In the genomic region with DNA sequence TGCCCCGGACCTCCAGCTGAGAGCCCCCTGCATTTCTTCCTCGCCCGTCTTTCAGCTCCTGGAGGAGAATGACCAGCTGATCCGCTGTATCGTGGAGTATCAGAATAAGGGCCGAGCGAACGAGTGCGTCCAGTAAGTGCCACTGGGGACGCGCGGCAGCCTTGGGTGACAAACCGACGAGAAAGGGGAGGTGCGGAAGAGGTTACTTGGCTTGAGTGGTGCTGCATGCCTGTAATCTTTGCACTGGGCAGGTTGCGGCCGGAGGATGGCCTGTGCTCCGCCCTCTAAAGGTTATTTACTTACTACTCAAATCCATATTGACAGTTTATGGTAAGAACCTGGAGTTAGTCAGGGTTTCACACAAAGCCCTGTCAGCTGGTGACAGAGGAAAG, we compare ENCODE assay signal across 7 mouse cellular contexts. TPM values are rescaled to one million over a fixed set of nuclear protein-coding genes. Genes with fewer than 3 reads are reported as not detected.
DNase-seq lines count a peak whose midpoint lies in the region; ATAC-seq and TF ChIP-seq lines count a peak whose summit lies in the region.

No protein-coding gene starts in this region.

- peak; percentile 46 for ATAC-seq in hindbrain, embryonic 13.5 days (ENCODE audit: low FRiP score)
- ATAC-seq in lung, embryonic 16.5 days (ENCODE audit: low read depth) = peak; percentile 16; the same call in 1 of the 2 replicates
- ATAC-seq in stomach, postnatal 0 days (ENCODE audit: low FRiP score, low TSS enrichment) = peak; percentile 58

- H3K4me1 ChIP-seq in hindbrain, embryonic 13.5 days (replicated peaks) = peaks cover 28% of the 10 kb centered on the region
- peaks cover 14% of the 10 kb centered on the region for H3K4me1 ChIP-seq in lung, embryonic 16.5 days (replicated peaks; ENCODE audit: control insufficient read depth, insufficient read depth, low read length)
- peaks cover 2% of the 10 kb centered on the region; the same call in 1 of the 2 replicates for H3K4me1 ChIP-seq in stomach, postnatal 0 days (replicated peaks; ENCODE audit: control insufficient read depth, insufficient read depth)

- no peaks in the 10 kb centered on the region for H3K9me3 ChIP-seq in hindbrain, embryonic 13.5 days
- no peaks in the 10 kb centered on the region for H3K9me3 ChIP-seq in lung, embryonic 16.5 days (ENCODE audit: control insufficient read depth, low read length)
- no peaks in the 10 kb centered on the region for H3K9me3 ChIP-seq in stomach, postnatal 0 days (ENCODE audit: control insufficient read depth, low read length)

- H3K4me3 ChIP-seq in hindbrain, embryonic 13.5 days = peak overlapping the region; percentile 91
- peak overlapping the region; percentile 57 for H3K4me3 ChIP-seq in lung, embryonic 16.5 days (ENCODE audit: low read length)
- H3K4me3 ChIP-seq in stomach, postnatal 0 days (ENCODE audit: low read depth, low read length) = peak overlapping the region; percentile 91

- 0 out of 2 replicates have a peak, but pooled peaks cover 4% of the 10 kb centered on the region for H3K27me3 ChIP-seq in hindbrain, embryonic 13.5 days
- no peaks in the 10 kb centered on the region for H3K27me3 ChIP-seq in lung, embryonic 16.5 days (ENCODE audit: control insufficient read depth, insufficient read depth, low read depth, low read length)
- H3K27me3 ChIP-seq in stomach, postnatal 0 days (ENCODE audit: control insufficient read depth, insufficient read depth, low read length) = no peaks in the 10 kb centered on the region

- peak; percentile 27 for DNase-seq in right cerebral cortex, postnatal 14 days
- no peak for DNase-seq in right cerebral cortex, postnatal 10 days (ENCODE audit: low spot score in 2 of 2)
- peak; percentile 45 for DNase-seq in c-Kit-negative CD71-positive TER-119-positive erythroid progenitor cells, embryonic 14.5 days (ENCODE audit: low read depth, low spot score)
- DNase-seq in stomach, postnatal 0 days (ENCODE audit: low spot score) = peak; percentile 72
- DNase-seq in cerebellum, adult 8-10 months = no peak

- H3K9ac ChIP-seq in hindbrain, embryonic 13.5 days = peak overlapping the region; percentile 94
- H3K9ac ChIP-seq in lung, embryonic 16.5 days (ENCODE audit: low read length) = peak overlapping the region; percentile 79
- peak overlapping the region; percentile 93 for H3K9ac ChIP-seq in stomach, postnatal 0 days (ENCODE audit: low read length)

- no peak for TF ChIP-seq CTCF in stomach, postnatal 0 days (IDR thresholded peaks at IDR 0.05; ENCODE audit: low read depth)

- under 1% methylated on average over 18 of the region's 18 CpGs for WGBS in hindbrain, embryonic 13.5 days
- 0% methylated on average over 18 of the region's 18 CpGs for WGBS in lung, embryonic 16.5 days
- under 1% methylated on average over 18 of the region's 18 CpGs for WGBS in stomach, postnatal 0 days

- H3K4me2 ChIP-seq in hindbrain, embryonic 13.5 days = peak overlapping the region; percentile 85
- H3K4me2 ChIP-seq in lung, embryonic 16.5 days (ENCODE audit: low read depth, low read length) = peak overlapping the region; percentile 78
- peak overlapping the region; percentile 79 for H3K4me2 ChIP-seq in stomach, postnatal 0 days (replicated peaks; ENCODE audit: low read depth)

- peaks cover 17% of the 10 kb centered on the region for H3K36me3 ChIP-seq in hindbrain, embryonic 13.5 days
- peaks cover 13% of the 10 kb centered on the region for H3K36me3 ChIP-seq in lung, embryonic 16.5 days (ENCODE audit: control insufficient read depth, insufficient read depth, low read length)
- no peaks in the 10 kb centered on the region for H3K36me3 ChIP-seq in stomach, postnatal 0 days (ENCODE audit: control insufficient read depth, insufficient read depth, low read length)

- no peak for TF ChIP-seq EP300 in stomach, postnatal 0 days (optimal IDR thresholded peaks at IDR 0.05)

- peak overlapping the region; percentile 97 for H3K27ac ChIP-seq in hindbrain, embryonic 13.5 days
- peak overlapping the region; percentile 88 for H3K27ac ChIP-seq in lung, embryonic 16.5 days (ENCODE audit: low read length)
- H3K27ac ChIP-seq in stomach, postnatal 0 days (replicated peaks) = peak overlapping the region; percentile 97

RNA-seq across cellular contexts. Expression of gene Ss18l2, which starts 0.5 kb away (rescaled TPM):
- 162 and 166 TPM in 2 replicates for polyA plus RNA-seq in hindbrain, embryonic 13.5 days (2015; fragmentation: Nextera tagmentation; extraction: Ambion mirVana)
- polyA plus RNA-seq in lung, embryonic 16.5 days (2015; fragmentation: Nextera tagmentation; extraction: Ambion mirVana) = 94.0 and 104 TPM in 2 replicates
- 106 and 119 TPM in 2 replicates for polyA plus RNA-seq in stomach, postnatal 0 days (2015; fragmentation: Nextera tagmentation; extraction: Ambion mirVana)

RNA-seq across cellular contexts. Expression of gene Sec22c, which starts 5.3 kb away (rescaled TPM):
- 28.9 and 33.5 TPM in 2 replicates for polyA plus RNA-seq in hindbrain, embryonic 13.5 days (2015; fragmentation: Nextera tagmentation; extraction: Ambion mirVana)
- polyA plus RNA-seq in lung, embryonic 16.5 days (2015; fragmentation: Nextera tagmentation; extraction: Ambion mirVana) = 9.2 and 10.0 TPM in 2 replicates
- 5.0 and 6.8 TPM in 2 replicates for polyA plus RNA-seq in stomach, postnatal 0 days (2015; fragmentation: Nextera tagmentation; extraction: Ambion mirVana)

RNA-seq across cellular contexts. Expression of gene Nktr, which starts 8.4 kb away (rescaled TPM):
- 64.6 and 67.4 TPM in 2 replicates for polyA plus RNA-seq in hindbrain, embryonic 13.5 days (2015; fragmentation: Nextera tagmentation; extraction: Ambion mirVana)
- 61.9 and 69.5 TPM in 2 replicates for polyA plus RNA-seq in lung, embryonic 16.5 days (2015; fragmentation: Nextera tagmentation; extraction: Ambion mirVana)
- polyA plus RNA-seq in stomach, postnatal 0 days (2015; fragmentation: Nextera tagmentation; extraction: Ambion mirVana) = 27.7 and 32.0 TPM in 2 replicates

RNA-seq across cellular contexts. Expression of gene Zfp651, which starts 48.5 kb away (rescaled TPM):
- polyA plus RNA-seq in hindbrain, embryonic 13.5 days (2015; fragmentation: Nextera tagmentation; extraction: Ambion mirVana) = 11.5 and 13.3 TPM in 2 replicates
- polyA plus RNA-seq in lung, embryonic 16.5 days (2015; fragmentation: Nextera tagmentation; extraction: Ambion mirVana) = 7.3 and 7.4 TPM in 2 replicates
- 8.0 and 10.5 TPM in 2 replicates for polyA plus RNA-seq in stomach, postnatal 0 days (2015; fragmentation: Nextera tagmentation; extraction: Ambion mirVana)

Comparison
In these comparisons a context has a peak if more than half of its experiments do, and no peak if none do; other contexts are left out.
1. DNase-seq: peak in right cerebral cortex, postnatal 14 days (single experiment), c-Kit-negative CD71-positive TER-119-positive erythroid progenitor cells, embryonic 14.5 days (single experiment) and stomach, postnatal 0 days (single experiment); none in right cerebral cortex, postnatal 10 days (0 of 2) and cerebellum, adult 8-10 months (single experiment).
2. Peak in every context shown above with its lines, with median percentiles within 50 percentile points of each other: ATAC-seq, H3K27ac ChIP-seq, H3K4me2 ChIP-seq, H3K4me3 ChIP-seq and H3K9ac ChIP-seq.